Mouse (Mus musculus): ENCODE measurements around the gene Taf3. TPM values are rescaled to one million over a fixed set of nuclear protein-coding genes. Genes with fewer than 3 reads are reported as not detected.
A peak's percentile ranks its signal among the peaks of the same experiment; 100 is the strongest.

Gene Taf3
- total and polyA plus RNA-seq, 3 experiments: 8.3 to 20.9 TPM; not detected in 1

GRCm38 (mm10) chr2:9965608-9966007, 82.8 kb downstream of the Taf3 start:
- peaks cover 5% of the 10 kb centered on the region; the same call in 1 of the 2 replicates for H3K79me2 ChIP-seq (ENCODE audit: control insufficient read depth, insufficient read depth, low read length, poor library complexity)
- H3K27me3 ChIP-seq (ENCODE audit: control insufficient read depth in 1 of 2, insufficient read depth in 2 of 2, low read length in 2 of 2): no peaks in the 10 kb centered on the region
- H3K9me3 ChIP-seq (replicated peaks; ENCODE audit: insufficient read depth, low read length): no peaks in the 10 kb centered on the region
- peaks cover 5 to 15% of the 10 kb centered on the region in 2 experiments for H3K4me1 ChIP-seq (ENCODE audit: control insufficient read depth in 1 of 2, insufficient read depth in 2 of 2, low read length in 2 of 2)
- DNase-seq (ENCODE audit: low read depth, low spot score): peak; percentile 79
- H3K9ac ChIP-seq (ENCODE audit: control insufficient read depth, low read depth, low read length, poor library complexity, severe bottlenecking): no peak overlapping the region
- TF ChIP-seq MEF2A (IDR thresholded peaks at IDR 0.05; ENCODE audit: extremely low read depth, insufficient replicate concordance, low read depth, low read length, poor library complexity, severe bottlenecking) (no peak), MXI1 (IDR thresholded peaks at IDR 0.05; ENCODE audit: low read depth, low read length) (peak; percentile 35; the same call in 1 of the 2 replicates), ELF1 (IDR thresholded peaks at IDR 0.05; ENCODE audit: low read depth, low read length) (0 out of 2 replicates have a peak, but pooled peaks have one; percentile 29), CHD1 (IDR thresholded peaks at IDR 0.05; ENCODE audit: low read depth, low read length) (no peak), SIN3A (IDR thresholded peaks at IDR 0.05; ENCODE audit: low read length) (peak; percentile 49; the same call in 1 of the 2 replicates)
- H3K27ac ChIP-seq (ENCODE audit: control insufficient read depth, low read depth, low read length): no peak overlapping the region
- peaks cover 0 to 18% of the 10 kb centered on the region in 2 experiments; a peak in 2 of 4 replicates for H3K36me3 ChIP-seq (ENCODE audit: control insufficient read depth in 1 of 2, insufficient read depth in 2 of 2, low read length in 2 of 2)
- no peak overlapping the region for H3K4me3 ChIP-seq (ENCODE audit: control insufficient read depth in 1 of 2, insufficient read depth in 1 of 2, low read depth in 2 of 2, low read length in 2 of 2)

- Histone ChIP-seq H3K36me3 (ENCODE audit: control insufficient read depth in 1 of 2, insufficient read depth in 2 of 2, low read length in 2 of 2) (peaks cover 0 to 24% of the 10 kb centered on the region in 2 experiments; a peak in 2 of 4 replicates), H3K4me3 (ENCODE audit: control insufficient read depth in 1 of 2, insufficient read depth in 1 of 2, low read depth in 2 of 2, low read length in 2 of 2) (no peak overlapping the region), H3K27me3 (ENCODE audit: control insufficient read depth in 1 of 2, insufficient read depth in 2 of 2, low read length in 2 of 2) (no peaks in the 10 kb centered on the region), H3K4me1 (ENCODE audit: control insufficient read depth in 1 of 2, insufficient read depth in 2 of 2, low read length in 2 of 2) (peaks cover 9 to 18% of the 10 kb centered on the region in 2 experiments), H3K79me2 (ENCODE audit: control insufficient read depth, insufficient read depth, low read length, poor library complexity) (0 out of 2 replicates have a peak, but pooled peaks cover 5% of the 10 kb centered on the region), H3K27ac (ENCODE audit: control insufficient read depth, low read depth, low read length) (no peak overlapping the region), H3K9me3 (replicated peaks; ENCODE audit: insufficient read depth, low read length) (no peaks in the 10 kb centered on the region), H3K9ac (ENCODE audit: control insufficient read depth, low read depth, low read length, poor library complexity, severe bottlenecking) (no peak overlapping the region)
- DNase-seq (ENCODE audit: low read depth, low spot score): no peak
- TF ChIP-seq TCF12 (IDR thresholded peaks at IDR 0.05; ENCODE audit: low read depth, low read length) (no peak), BHLHE40 (IDR thresholded peaks at IDR 0.05; ENCODE audit: borderline replicate concordance, low read depth, low read length) (no peak), ZNF384 (IDR thresholded peaks at IDR 0.05; ENCODE audit: low read depth, low read length) (no peak), ELF1 (IDR thresholded peaks at IDR 0.05; ENCODE audit: low read depth, low read length) (no peak), MYC (IDR thresholded peaks at IDR 0.05; ENCODE audit: low read depth, low read length) (no peak), GATA1 (IDR thresholded peaks at IDR 0.05; ENCODE audit: low read depth, low read length) (no peak), CTCF (IDR thresholded peaks at IDR 0.05 in 2 of 3, conservative IDR thresholded peaks at IDR 0.05 in 1 of 3; ENCODE audit: control insufficient read depth in 1 of 3, insufficient read depth in 1 of 3, low read depth in 2 of 3, low read length in 3 of 3, poor library complexity in 1 of 3, severe bottlenecking in 1 of 3) (no peak), MAFK (IDR thresholded peaks at IDR 0.05; ENCODE audit: borderline replicate concordance, low read depth, low read length) (no peak), MAX (IDR thresholded peaks at IDR 0.05; ENCODE audit: low read length) (no peak)
Measured at GRCm38 (mm10) chr2:9962871-9963270, 85.5 kb downstream of the Taf3 start.

GRCm38 (mm10) chr2:9961708-9962107, 86.7 kb downstream of the Taf3 start:
- Histone ChIP-seq H3K4me1 (ENCODE audit: control insufficient read depth in 1 of 2, insufficient read depth in 2 of 2, low read length in 2 of 2) (peaks cover 19 to 23% of the 10 kb centered on the region in 2 experiments), H3K27ac (ENCODE audit: control insufficient read depth, low read depth, low read length) (no peak overlapping the region), H3K9ac (ENCODE audit: control insufficient read depth, low read depth, low read length, poor library complexity, severe bottlenecking) (no peak overlapping the region), H3K36me3 (ENCODE audit: control insufficient read depth in 1 of 2, insufficient read depth in 2 of 2, low read length in 2 of 2) (peaks cover 0 to 33% of the 10 kb centered on the region in 2 experiments; a peak in 2 of 4 replicates), H3K27me3 (ENCODE audit: control insufficient read depth in 1 of 2, insufficient read depth in 2 of 2, low read length in 2 of 2) (no peaks in the 10 kb centered on the region), H3K79me2 (ENCODE audit: control insufficient read depth, insufficient read depth, low read length, poor library complexity) (peaks cover 7% of the 10 kb centered on the region; the same call in 1 of the 2 replicates), H3K9me3 (replicated peaks; ENCODE audit: insufficient read depth, low read length) (no peaks in the 10 kb centered on the region), H3K4me3 (ENCODE audit: control insufficient read depth in 1 of 2, insufficient read depth in 1 of 2, low read depth in 2 of 2, low read length in 2 of 2) (no peak overlapping the region)
- no peak for DNase-seq (ENCODE audit: low read depth, low spot score)
- TF ChIP-seq E2F4 (IDR thresholded peaks at IDR 0.05; ENCODE audit: borderline replicate concordance, low read depth, low read length) (no peak), USF2 (IDR thresholded peaks at IDR 0.05; ENCODE audit: borderline replicate concordance in 1 of 2, insufficient read depth in 1 of 2, low read depth in 1 of 2, low read length in 2 of 2) (no peak), ZNF384 (IDR thresholded peaks at IDR 0.05; ENCODE audit: low read depth, low read length) (no peak), TBP (IDR thresholded peaks at IDR 0.05; ENCODE audit: low read depth, low read length) (no peak), HCFC1 (IDR thresholded peaks at IDR 0.05; ENCODE audit: low read depth, low read length) (no peak), TAL1 (IDR thresholded peaks at IDR 0.05; ENCODE audit: low read length) (no peak)

Data from MEL (cell line).